Mouse (Mus musculus): ENCODE results near the gene Htr1f.

Htr1f gene

GRCm38 (mm10) chr16:64875384-64875783 is 230.3 kb downstream of the Htr1f start:
- no peak for DNase-seq (ENCODE audit: extremely low read depth, insufficient read length, low spot score)

All from 3134 (cell line).